Mouse (Mus musculus): Measurements from ENCODE around the gene Arsb.

GRCm38 (mm10) chr13:93889991-93890390 lies 118.6 kb downstream of the Arsb start:
- TF ChIP-seq USF1 (IDR thresholded peaks at IDR 0.05; ENCODE audit: low read depth) = no peak
- no peak for TF ChIP-seq CTCF (IDR thresholded peaks at IDR 0.05; ENCODE audit: control insufficient read depth, insufficient read depth, insufficient read length)
